Mouse (Mus musculus) forebrain, embryonic 11.5 days (tissue): Measurements from ENCODE around the gene Olfr635. TPM values are rescaled to one million over a fixed set of nuclear protein-coding genes. Genes with fewer than 3 reads are reported as not detected.
"Not testable (repeated sequence)": the region's sequence is repeated elsewhere in the genome, so short reads cannot be mapped to it uniquely, and the experiment has no call there.

Source experiments
- ATAC-seq: fragments of 200-750 bp; cut with Nextera tagmentation; replicated peaks from 2 replicates; pipeline ENCODE4 v1.8.0; 2017; ENCODE audit warnings: moderate TSS enrichment; ENCODE audit not compliant: low FRiP score
- DNase-seq: peaks from one replicate; pipeline ENCODE4 v3.0.0-alpha.2; 2017; ENCODE audit warnings: low spot score
- H3K27ac ChIP-seq: fragments of 300-500 bp; sonication (generic); 2 replicates; pipeline ENCODE4 v1.5.1; 2014; ENCODE audit warnings: low read depth, low read length
- H3K27me3 ChIP-seq: fragments of 300-500 bp; sonication (generic); 2 replicates; pipeline ENCODE4 v1.6.1; 2014; ENCODE audit warnings: mild to moderate bottlenecking, low read length, mixed read lengths; ENCODE audit not compliant: control insufficient read depth, insufficient read depth
- H3K36me3 ChIP-seq: fragments of 300-500 bp; sonication (generic); 2 replicates; pipeline ENCODE4 v1.6.1; 2014; ENCODE audit warnings: mild to moderate bottlenecking, low read length, moderate library complexity, mixed read lengths; ENCODE audit not compliant: control insufficient read depth, insufficient read depth
- H3K4me1 ChIP-seq: fragments of 300-500 bp; sonication (generic); replicated peaks from 2 replicates; pipeline ENCODE4 v1.6.1; 2014; ENCODE audit warnings: low read length, mixed read lengths; ENCODE audit not compliant: control insufficient read depth, insufficient read depth
- H3K4me2 ChIP-seq: fragments of 300-500 bp; sonication (generic); 2 replicates; pipeline ENCODE4 v1.6.1; 2014; ENCODE audit warnings: low read depth, mild to moderate bottlenecking, low read length, moderate library complexity, mixed read lengths; ENCODE audit not compliant: severe bottlenecking
- H3K4me3 ChIP-seq: fragments of 300-500 bp; sonication (generic); 2 replicates; pipeline ENCODE4 v1.5.1; 2014; ENCODE audit warnings: low read depth, low read length
- H3K9ac ChIP-seq: fragments of 300-500 bp; sonication (generic); 2 replicates; pipeline ENCODE4 v1.6.1; 2014; ENCODE audit warnings: low read length
- H3K9me3 ChIP-seq: fragments of 300-500 bp; sonication (generic); 2 replicates; pipeline ENCODE4 v1.6.1; 2016; ENCODE audit warnings: low read length, mixed read lengths; ENCODE audit not compliant: control insufficient read depth
- WGBS: fragments of 180-500 bp; shearing (Covaris S2); extraction: QIAGEN DNeasy Blood & Tissue Kit; methylation state at CpG from one replicate; pipeline ENCODE4 v1.1.7; 2014; 5-methylcytosine and 5-hydroxymethylcytosine counted together
- polyA plus RNA-seq: library from polyadenylated mRNA; unstranded; fragments of >200 nt; fragmentation: Nextera tagmentation; extraction: Ambion mirVana; gene quantifications from 2 replicates; pipeline ENCODE4 v1.2.1, GENCODE M21; 2014

The Olfr635 gene
- 0.03 TPM in 1 of 2 replicates, not detected in the other for polyA plus RNA-seq

GRCm38 (mm10) chr7:103970852-103971251 is at the start of gene Olfr635:
Olfr635 (plus strand) TSS chr7:103971152.
- no peak for DNase-seq
- WGBS = 68% methylated on average over 1 of the region's 1 CpGs
- H3K4me2 ChIP-seq = no peak within 1 kb of the TSS
- no peak for ATAC-seq
- H3K9me3 ChIP-seq = no peaks in the 10 kb centered on the region
- no peaks in the 10 kb centered on the region for H3K4me1 ChIP-seq
- H3K27ac ChIP-seq = no peak within 1 kb of the TSS
- no peak within 1 kb of the TSS for H3K9ac ChIP-seq
- H3K4me3 ChIP-seq = no peak within 1 kb of the TSS
- no peaks in the 10 kb centered on the region for H3K27me3 ChIP-seq
- H3K36me3 ChIP-seq = no peaks in the 10 kb centered on the region

- Histone ChIP-seq H3K4me1 (no peaks in the 10 kb centered on the region), H3K36me3 (no peaks in the 10 kb centered on the region), H3K9ac (no peak within 1 kb of the TSS), H3K27ac (no peak within 1 kb of the TSS), H3K4me3 (no peak within 1 kb of the TSS), H3K4me2 (no peak within 1 kb of the TSS), H3K27me3 (no peaks in the 10 kb centered on the region), H3K9me3 (no peaks in the 10 kb centered on the region)
- ATAC-seq = no peak
- no peak for DNase-seq
These were observed 42.4 kb upstream of the Olfr635 start, which contains the start of gene Olfr631 for GRCm38 (mm10) chr7:103928525-103928924. Olfr631 (plus strand) TSS chr7:103928825.

GRCm38 (mm10) chr7:103934264-103934663 is 36.7 kb upstream of the Olfr635 start, which contains the start of gene Olfr632:
Olfr632 (plus strand) TSS chr7:103934347.
- no peak for DNase-seq
- Histone ChIP-seq H3K9ac (no peak within 1 kb of the TSS), H3K4me1 (no peaks in the 10 kb centered on the region), H3K27ac (no peak within 1 kb of the TSS), H3K36me3 (no peaks in the 10 kb centered on the region), H3K4me2 (no peak within 1 kb of the TSS), H3K9me3 (no peaks in the 10 kb centered on the region), H3K4me3 (no peak within 1 kb of the TSS), H3K27me3 (no peaks in the 10 kb centered on the region)
- 75% methylated on average over 2 of the region's 2 CpGs for WGBS
- no peak for ATAC-seq

- no peaks in the 10 kb centered on the region for H3K4me1 ChIP-seq
- no peak overlapping the region for H3K4me3 ChIP-seq
- DNase-seq (peak; percentile 79), ATAC-seq (0 out of 2 replicates have a peak, but pooled peaks have one; percentile 61)
- 28% methylated on average over 2 of the region's 2 CpGs for WGBS
- no peak overlapping the region for H3K27ac ChIP-seq
- H3K27me3 ChIP-seq = no peaks in the 10 kb centered on the region
- no peak overlapping the region for H3K9ac ChIP-seq
- no peaks in the 10 kb centered on the region for H3K9me3 ChIP-seq
- no peak overlapping the region for H3K4me2 ChIP-seq
- no peaks in the 10 kb centered on the region for H3K36me3 ChIP-seq
These were observed 28.2 kb upstream of the Olfr635 start for GRCm38 (mm10) chr7:103942730-103943129.

GRCm38 (mm10) chr7:103944137-103944536 is 26.8 kb upstream of the Olfr635 start, which contains the start of gene Olfr633:
Olfr633 (plus strand) TSS chr7:103944437.
- Histone ChIP-seq H3K9ac (no peak within 1 kb of the TSS), H3K4me3 (no peak within 1 kb of the TSS), H3K27ac (no peak within 1 kb of the TSS), H3K9me3 (no peaks in the 10 kb centered on the region), H3K27me3 (no peaks in the 10 kb centered on the region), H3K36me3 (no peaks in the 10 kb centered on the region), H3K4me1 (no peaks in the 10 kb centered on the region), H3K4me2 (no peak within 1 kb of the TSS)
- no peak for ATAC-seq
- no peak for DNase-seq

DNA sequence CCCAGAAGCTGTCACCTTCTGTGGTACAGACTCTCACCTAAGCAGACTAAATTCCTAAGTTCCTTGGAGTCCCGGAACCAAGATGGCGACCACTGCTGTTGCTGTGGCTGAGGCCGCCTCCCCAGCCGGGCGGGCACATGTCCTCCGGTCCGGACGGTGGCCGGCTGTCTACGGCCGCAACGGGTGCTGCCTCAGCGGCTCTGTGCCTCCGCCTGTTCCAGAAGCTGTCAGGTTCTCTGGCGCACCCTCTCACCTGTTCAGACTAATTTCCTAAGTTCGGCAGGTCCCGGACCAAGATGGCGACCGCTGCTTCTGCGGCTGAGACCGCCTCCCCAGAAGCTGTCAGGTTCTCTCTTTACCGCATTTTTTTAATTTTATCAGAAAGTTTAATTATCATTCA is 4.1 kb upstream of the Olfr635 start:
- not testable (repeated sequence) for H3K27me3 ChIP-seq, H3K27ac ChIP-seq, H3K9me3 ChIP-seq, H3K4me2 ChIP-seq, H3K4me3 ChIP-seq, DNase-seq, H3K4me1 ChIP-seq, H3K9ac ChIP-seq, H3K36me3 ChIP-seq, ATAC-seq
- 96% methylated on average over 22 of the region's 22 CpGs for WGBS

DNA sequence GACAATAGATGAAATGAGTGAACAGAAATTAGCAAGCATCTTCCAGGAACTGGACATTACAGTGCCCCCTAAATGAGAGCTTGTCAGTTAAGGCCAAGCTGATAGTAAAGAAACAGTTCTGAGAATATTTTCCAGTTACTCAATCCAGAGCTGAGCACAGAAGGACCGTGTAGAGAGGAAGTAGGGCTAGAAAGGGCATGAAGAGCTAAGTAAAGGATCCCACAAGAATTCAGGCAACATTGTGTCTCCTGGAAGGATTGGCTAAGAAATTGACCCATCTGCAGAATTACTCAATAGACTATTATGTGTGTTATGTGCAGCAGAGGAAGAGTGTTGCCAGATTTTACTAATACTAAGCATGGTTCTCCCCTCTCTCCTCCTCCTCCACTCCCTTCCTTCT is 830 bp downstream of the Olfr635 start:
- Histone ChIP-seq H3K27me3 (no peaks in the 10 kb centered on the region), H3K4me2 (no peak overlapping the region), H3K9ac (no peak overlapping the region), H3K4me3 (no peak overlapping the region), H3K36me3 (no peaks in the 10 kb centered on the region), H3K9me3 (no peaks in the 10 kb centered on the region), H3K4me1 (no peaks in the 10 kb centered on the region), H3K27ac (no peak overlapping the region)
- ATAC-seq (no peak), DNase-seq (no peak)
- 76% methylated on average over 1 of the region's 1 CpGs for WGBS

DNA sequence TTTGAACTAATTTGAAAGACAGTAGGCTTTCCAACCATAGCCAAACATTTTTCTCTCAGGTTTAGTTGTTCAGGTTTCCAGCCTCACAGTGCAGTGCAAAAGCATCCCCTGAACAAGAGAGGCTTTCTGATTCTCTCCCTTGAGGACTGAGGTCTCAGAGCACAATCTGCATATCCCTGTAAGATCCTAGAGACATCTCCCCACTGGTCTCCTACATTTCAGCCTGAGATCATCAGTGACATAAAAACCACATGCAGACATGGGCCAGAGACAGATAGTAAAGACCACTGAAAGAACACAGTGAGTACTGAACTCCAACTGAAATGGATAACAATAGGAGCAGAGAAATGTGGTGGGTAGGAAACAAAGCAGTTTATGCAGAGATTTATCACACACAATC is 27.5 kb downstream of the Olfr635 start, which contains the start of gene Olfr638:
Gene Olfr638, plus strand, starts transcription at position 301 of the 400 bp plus-strand sequence.
- DNase-seq = no peak
- H3K27ac ChIP-seq = no peak within 1 kb of the TSS
- no peaks in the 10 kb centered on the region for H3K27me3 ChIP-seq
- no peak within 1 kb of the TSS for H3K9ac ChIP-seq
- no peak within 1 kb of the TSS for H3K4me3 ChIP-seq
- no peak for ATAC-seq
- no peak within 1 kb of the TSS for H3K4me2 ChIP-seq
- no peaks in the 10 kb centered on the region for H3K36me3 ChIP-seq
- H3K4me1 ChIP-seq = no peaks in the 10 kb centered on the region
- no peaks in the 10 kb centered on the region for H3K9me3 ChIP-seq

- ATAC-seq (no peak), DNase-seq (no peak)
- no peak overlapping the region for H3K4me3 ChIP-seq
- no peaks in the 10 kb centered on the region for H3K27me3 ChIP-seq
- no peak overlapping the region for H3K27ac ChIP-seq
- H3K4me1 ChIP-seq = no peaks in the 10 kb centered on the region
- no peaks in the 10 kb centered on the region for H3K36me3 ChIP-seq
- no peak overlapping the region for H3K9ac ChIP-seq
- H3K9me3 ChIP-seq = no peaks in the 10 kb centered on the region
- H3K4me2 ChIP-seq = no peak overlapping the region
These were observed 28.2 kb downstream of the Olfr635 start for GRCm38 (mm10) chr7:103999124-103999523.
